Mouse (Mus musculus) brain, embryonic 14.5 days (tissue): ENCODE measurements around the gene Gm21969. TPM values are rescaled to one million over a fixed set of nuclear protein-coding genes. Genes with fewer than 3 reads are reported as not detected.
A peak's percentile ranks its signal among the peaks of the same experiment; 100 is the strongest.

ENCODE experiments used
- DNase-seq: peaks from one replicate; pipeline ENCODE4 v3.0.0-alpha.2; 2011; ENCODE audit warnings: low read depth
- CTCF ChIP-seq: fragments of 200-500 bp; IDR thresholded peaks from 2 replicates; pipeline ENCODE4 v1.5.1; 2012; ENCODE audit warnings: inconsistent platforms, mild to moderate bottlenecking, moderate library complexity, borderline replicate concordance; ENCODE audit not compliant: insufficient read depth, insufficient read length; ENCODE audit errors: extremely low read depth
- POLR2A ChIP-seq: fragments of 200-500 bp; IDR thresholded peaks from 2 replicates; pipeline ENCODE4 v1.6.1; 2012; ENCODE audit warnings: mild to moderate bottlenecking, inconsistent platforms, borderline replicate concordance; ENCODE audit not compliant: poor library complexity, insufficient read depth, insufficient read length, severe bottlenecking; ENCODE audit errors: extremely low read depth
- polyA plus RNA-seq: library from polyadenylated mRNA; depleted of rRNA; stranded (reverse); fragments of >200 nt; gene quantifications from 2 replicates; pipeline ENCODE4 v1.2.3, GENCODE M21; 2012

Gm21969 gene
- polyA plus RNA-seq, 1 experiment: not detected

- no peak for TF ChIP-seq POLR2A
- no peak for DNase-seq
Measured at GRCm38 (mm10) chr4:139577006-139577405, 26.0 kb upstream of the Gm21969 start.

GRCm38 (mm10) chr4:139578389-139578788 lies 24.6 kb upstream of the Gm21969 start:
- TF ChIP-seq CTCF (no peak), POLR2A (no peak)
- no peak for DNase-seq

DNA sequence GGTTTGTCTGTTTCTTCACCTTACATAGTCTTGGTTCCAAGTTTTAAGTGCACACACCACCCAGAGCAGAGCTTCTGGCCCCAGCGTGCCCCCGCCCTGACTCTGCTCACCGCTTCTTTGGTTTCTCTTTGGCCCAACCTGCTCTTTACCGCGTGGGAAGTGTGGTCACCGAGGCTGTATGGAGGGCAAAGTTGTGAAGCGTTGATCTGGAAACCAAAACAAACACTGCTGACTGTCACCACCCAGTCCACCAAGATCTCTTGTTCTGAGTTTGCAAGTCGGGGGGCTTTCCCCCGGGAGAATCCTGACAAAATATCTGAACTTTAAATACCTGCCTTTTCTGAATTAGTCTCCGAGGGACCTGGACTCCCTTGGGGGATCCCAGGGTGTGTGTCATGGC lies 24.0 kb upstream of the Gm21969 start:
- no peak for DNase-seq
- TF ChIP-seq CTCF (no peak), POLR2A (no peak)

DNA sequence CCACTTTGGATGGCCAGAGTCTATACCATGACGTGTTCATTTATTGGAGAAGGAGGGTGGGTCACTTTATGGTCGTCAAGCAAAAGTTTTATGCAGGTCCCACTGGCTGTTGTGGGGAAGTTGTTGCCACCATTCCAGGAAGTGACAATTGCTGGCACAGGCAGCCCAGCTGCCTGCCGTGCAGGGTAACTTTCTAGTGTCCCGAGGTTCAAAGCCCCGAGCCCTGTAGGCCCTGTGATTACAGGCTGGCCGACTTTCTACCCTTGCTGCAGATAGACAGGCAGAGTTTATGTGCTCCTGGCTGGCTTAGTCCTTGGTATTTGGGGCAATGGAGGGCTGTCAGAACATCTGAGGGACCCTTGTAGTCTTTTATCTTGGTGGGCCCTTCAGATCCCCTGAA lies 23.5 kb upstream of the Gm21969 start:
- TF ChIP-seq POLR2A: no peak
- no peak for TF ChIP-seq CTCF

GRCm38 (mm10) chr4:139580663-139581336 lies 22.2 kb upstream of the Gm21969 start:
- TF ChIP-seq POLR2A (no peak), CTCF (no peak)

More for the DNA sequence above, 23.5 kb upstream of the Gm21969 start:
- DNase-seq: no peak

GRCm38 (mm10) chr4:139581427-139582051 lies 21.4 kb upstream of the Gm21969 start:
- TF ChIP-seq CTCF (no peak), POLR2A (no peak)
- peak; percentile 26 for DNase-seq

More at GRCm38 (mm10) chr4:139580663-139581336, 22.2 kb upstream of the Gm21969 start:
- DNase-seq: peak; percentile 37

DNA sequence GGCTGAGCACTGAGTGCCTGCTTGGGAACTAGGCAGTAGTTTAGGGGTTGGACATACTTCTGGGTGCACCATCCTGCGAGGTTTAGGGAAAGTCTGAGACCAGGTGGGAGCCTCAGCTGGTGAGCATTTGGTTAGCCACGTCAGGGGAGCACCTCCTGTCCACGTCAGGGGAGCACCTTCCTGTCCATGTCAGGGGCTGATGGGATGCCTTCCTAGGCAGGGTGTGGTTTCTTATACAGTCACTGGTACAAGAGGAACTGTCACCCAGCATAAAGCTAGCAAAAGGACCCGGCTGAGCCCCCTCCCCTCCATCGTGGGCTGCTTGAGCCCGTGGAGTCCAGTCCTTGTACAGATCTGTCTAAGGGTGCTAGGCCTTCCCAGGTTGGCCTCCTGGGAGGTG lies 20.6 kb upstream of the Gm21969 start:
- no peak for TF ChIP-seq CTCF
- TF ChIP-seq POLR2A: no peak
- no peak for DNase-seq

GRCm38 (mm10) chr4:139582903-139583302 lies 20.1 kb upstream of the Gm21969 start:
- TF ChIP-seq CTCF (no peak), POLR2A (no peak)
- no peak for DNase-seq

DNA sequence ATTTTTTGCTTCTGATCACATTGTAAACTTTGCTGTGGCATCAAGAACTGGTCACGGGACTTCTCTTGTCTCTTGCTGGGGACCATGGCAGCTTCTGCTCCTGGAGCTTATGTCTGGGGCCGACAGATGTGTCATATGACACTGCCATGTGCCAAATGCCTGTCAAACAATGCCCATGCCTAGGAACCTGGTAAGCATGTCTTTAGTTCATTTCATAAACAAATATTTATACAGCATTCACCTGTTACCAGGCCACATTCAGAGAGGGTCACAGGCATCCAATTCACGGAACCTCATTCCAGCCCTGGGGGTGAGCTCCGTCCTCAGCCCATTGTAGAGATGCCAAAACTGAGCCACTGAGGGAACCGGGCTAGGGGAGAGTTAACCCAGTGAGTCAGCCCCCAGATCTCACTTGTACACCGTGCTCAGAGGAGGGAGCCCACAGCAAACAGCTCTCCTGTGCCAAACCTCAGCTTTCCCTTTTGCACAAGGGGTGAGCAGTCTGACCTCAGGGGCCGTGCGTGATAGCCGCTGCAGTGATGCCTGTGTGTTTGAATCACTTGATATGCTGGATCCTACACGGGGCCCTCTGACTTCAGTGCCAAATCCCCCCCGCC lies 19.2 kb upstream of the Gm21969 start:
- no peak for TF ChIP-seq POLR2A
- no peak for TF ChIP-seq CTCF
- DNase-seq: no peak

GRCm38 (mm10) chr4:139584704-139585103 lies 18.3 kb upstream of the Gm21969 start:
- TF ChIP-seq CTCF: no peak
- TF ChIP-seq POLR2A: no peak
- DNase-seq: no peak

- TF ChIP-seq POLR2A: no peak
- no peak for TF ChIP-seq CTCF
- no peak for DNase-seq
Measured at GRCm38 (mm10) chr4:139585713-139586112, 17.3 kb upstream of the Gm21969 start.
